Mouse (Mus musculus) Patski (cell line): ENCODE results near the gene Plekhm1. TPM values are rescaled to one million over a fixed set of nuclear protein-coding genes. Genes with fewer than 3 reads are reported as not detected.

Source experiments
- ATAC-seq: fragments of 100-300 bp; one replicate; pipeline ENCODE4 v1.8.0; 2021
- CTCF ChIA-PET: fragments of 350-600 bp; sonication (Branson Sonifier 250); formaldehyde crosslinking; loops from one replicate; lab custom pipeline; 2022; ENCODE audit warnings: inconsistent platforms; lab: Charles Lee
- POLR2A ChIA-PET: fragments of 350-600 bp; sonication (Branson Sonifier 250); formaldehyde crosslinking; loops from one replicate; lab custom pipeline; 2022; ENCODE audit warnings: antibody characterized with exemption, inconsistent platforms; lab: Charles Lee
- DNase-seq: peaks from one replicate; pipeline ENCODE4 v3.0.0-alpha.2; 2011; ENCODE audit warnings: low read depth, low spot score
- H3K27me3 ChIP-seq: fragments of 371-371 bp; one replicate; pipeline ENCODE4 v1.5.1; 2021
- CTCF ChIP-seq: fragments of 100-300 bp; IDR thresholded peaks from one replicate; pipeline ENCODE4 v1.5.1; 2021
- in situ Hi-C: fragments of 300-500 bp; cut with MboI; formaldehyde crosslinking; loops from 3 replicates; pipeline ENCODE4 v1.11.1; 2018; ENCODE audit warnings: low pct_unique_long_range_greater_than_20kb, mixed read lengths
- polyA plus RNA-seq: library from polyadenylated mRNA; unstranded; gene quantifications from one replicate; pipeline ENCODE4 v1.2.3, GENCODE M21; 2021

Plekhm1 gene
- polyA plus RNA-seq, 1 experiment from 2014 or later, result 33.5 TPM

- TF ChIP-seq CTCF, result no peak
- DNase-seq (no peak), ATAC-seq (no peak)
- in situ Hi-C loops, result no loop called here
- POLR2A ChIA-PET, result no interaction called here
- H3K27me3 ChIP-seq, result no peaks in the 10 kb centered on the region
- CTCF ChIA-PET, result interaction anchor here (0.9 kb wide), 1 partner anchor 26 kb away, joined by 3 read pairs; no protein-coding TSS in a partner anchor
Observed at GRCm38 (mm10) chr11:103375772-103376171, 36.7 kb downstream of the Plekhm1 start.

GRCm38 (mm10) chr11:103375258-103375657, 37.2 kb downstream of the Plekhm1 start:
- CTCF ChIA-PET, result interaction anchor here (0.9 kb wide), 1 partner anchor 27 kb away, joined by 3 read pairs; no protein-coding TSS in a partner anchor
- no peak for ATAC-seq
- DNase-seq, result no peak
- POLR2A ChIA-PET, result interaction anchor here (0.6 kb wide), 1 partner anchor 27 kb away, joined by 3 read pairs; no protein-coding TSS in a partner anchor
- no peak for TF ChIP-seq CTCF
- H3K27me3 ChIP-seq, result no peaks in the 10 kb centered on the region
- in situ Hi-C loops, result no loop called here

- CTCF ChIA-PET, result no interaction called here
- no peaks in the 10 kb centered on the region for H3K27me3 ChIP-seq
- POLR2A ChIA-PET, result no interaction called here
- ATAC-seq (no peak), DNase-seq (no peak)
- in situ Hi-C loops, result no loop called here
- TF ChIP-seq CTCF, result no peak
Observed at GRCm38 (mm10) chr11:103373922-103374321, 38.6 kb downstream of the Plekhm1 start.

GRCm38 (mm10) chr11:103372561-103372960, 39.9 kb downstream of the Plekhm1 start:
- POLR2A ChIA-PET, result interaction anchor here (0.6 to 1.2 kb wide), 2 partner anchors 34 to 434 kb away, joined by 3 to 5 read pairs; no protein-coding TSS in a partner anchor
- in situ Hi-C loops, result no loop called here
- TF ChIP-seq CTCF, result no peak
- H3K27me3 ChIP-seq, result no peaks in the 10 kb centered on the region
- no peak for DNase-seq
- CTCF ChIA-PET, result interaction anchor here (1.1 to 2.7 kb wide), 3 partner anchors 9 to 30 kb away, joined by 4 to 13 read pairs (median 4); partner anchors contain the start of gene Arhgap27
- no peak for ATAC-seq

- no peak for DNase-seq
- in situ Hi-C loops, result no loop called here
- no peak for ATAC-seq
Observed at GRCm38 (mm10) chr11:103372068-103372467, 40.4 kb downstream of the Plekhm1 start.

GRCm38 (mm10) chr11:103371222-103371539, 41.3 kb downstream of the Plekhm1 start:
- TF ChIP-seq CTCF, result no peak
- DNase-seq (no peak), ATAC-seq (no peak)
- ChIA-PET POLR2A (interaction anchor here (0.6 to 0.8 kb wide), 2 partner anchors 10 to 12 kb away, joined by 3 to 4 read pairs; no protein-coding TSS in a partner anchor), CTCF (interaction anchor here (1.3 to 2.7 kb wide), 3 partner anchors 9 to 31 kb away, joined by 3 to 13 read pairs (median 4); no protein-coding TSS in a partner anchor)
- in situ Hi-C loops, result no loop called here
- H3K27me3 ChIP-seq, result no peaks in the 10 kb centered on the region

More at GRCm38 (mm10) chr11:103372068-103372467, 40.4 kb downstream of the Plekhm1 start:
- no peaks in the 10 kb centered on the region for H3K27me3 ChIP-seq
- ChIA-PET POLR2A (interaction anchor here (0.6 to 1.2 kb wide), 3 partner anchors 13 to 434 kb away, joined by 3 to 5 read pairs (median 3); no protein-coding TSS in a partner anchor), CTCF (interaction anchor here (1.1 to 2.7 kb wide), 3 partner anchors 8 to 30 kb away, joined by 4 to 13 read pairs (median 4); partner anchors contain the start of gene Arhgap27)
- no peak for TF ChIP-seq CTCF

GRCm38 (mm10) chr11:103370397-103371221, 41.9 kb downstream of the Plekhm1 start:
- ATAC-seq (no peak), DNase-seq (no peak)
- ChIA-PET CTCF (interaction anchor here (1.3 to 2.7 kb wide), 2 partner anchors 9 to 11 kb away, joined by 3 to 13 read pairs; no protein-coding TSS in a partner anchor), POLR2A (interaction anchor here (0.6 kb wide), 1 partner anchor 9 kb away, joined by 4 read pairs; no protein-coding TSS in a partner anchor)
- TF ChIP-seq CTCF, result no peak
- in situ Hi-C loops, result no loop called here
- H3K27me3 ChIP-seq, result no peaks in the 10 kb centered on the region

- CTCF ChIA-PET, result interaction anchor here (1.0 kb wide), 1 partner anchor 16 kb away, joined by 3 read pairs; no protein-coding TSS in a partner anchor
- in situ Hi-C loops, result loop anchor here (10.0 kb wide), 1 partner anchor 99 kb away; no protein-coding TSS in a partner anchor
- POLR2A ChIA-PET, result interaction anchor here (1.0 to 1.5 kb wide), 2 partner anchors 18 to 23 kb away, joined by 3 to 4 read pairs; no protein-coding TSS in a partner anchor
- ATAC-seq (no peak), DNase-seq (no peak)
- H3K27me3 ChIP-seq, result no peaks in the 10 kb centered on the region
- no peak for TF ChIP-seq CTCF
Observed at GRCm38 (mm10) chr11:103365530-103365929, 47.0 kb downstream of the Plekhm1 start.

GRCm38 (mm10) chr11:103365022-103365421, 47.5 kb downstream of the Plekhm1 start:
- in situ Hi-C loops, result loop anchor here (10.0 kb wide), 1 partner anchor 100 kb away; no protein-coding TSS in a partner anchor
- ATAC-seq, result no peak
- no peak for DNase-seq
- ChIA-PET POLR2A (interaction anchor here (1.5 kb wide), 1 partner anchor 24 kb away, joined by 4 read pairs; no protein-coding TSS in a partner anchor), CTCF (interaction anchor here (1.0 kb wide), 1 partner anchor 16 kb away, joined by 3 read pairs; no protein-coding TSS in a partner anchor)
- no peak for TF ChIP-seq CTCF
- no peaks in the 10 kb centered on the region for H3K27me3 ChIP-seq

GRCm38 (mm10) chr11:103364335-103364734, 48.2 kb downstream of the Plekhm1 start:
- CTCF ChIA-PET, result interaction anchor here (1.4 kb wide), 1 partner anchor 8 kb away, joined by 4 read pairs; no protein-coding TSS in a partner anchor
- in situ Hi-C loops, result loop anchor here (10.0 kb wide), 1 partner anchor 100 kb away; no protein-coding TSS in a partner anchor
- POLR2A ChIA-PET, result no interaction called here
- ATAC-seq, result no peak
- H3K27me3 ChIP-seq, result no peaks in the 10 kb centered on the region
- no peak for DNase-seq
- no peak for TF ChIP-seq CTCF
